Mouse (Mus musculus): ENCODE measurements around the gene Thada.

- TF ChIP-seq CTCF (IDR thresholded peaks at IDR 0.05), result no peak
- TF ChIP-seq EP300 (IDR thresholded peaks at IDR 0.05), result peak; percentile 90
Measured at GRCm38 (mm10) chr17:84405616-84406015, 60.4 kb downstream of the Thada start.
